Mouse (Mus musculus) layer of hippocampus, postnatal 36 days (tissue): ENCODE measurements around the gene Cyp2b19. TPM values are rescaled to one million over a fixed set of nuclear protein-coding genes. Genes with fewer than 3 reads are reported as not detected.

ENCODE experiments used
- total RNA-seq, 2 experiments: library from RNA; stranded (reverse); gene quantifications; 2 replicates each; pipeline ENCODE4 v1.2.3; 2021

Cyp2b19 gene
- total RNA-seq, 2 experiments from 2014 or later = not detected

Other genes starting within 250 kb of the Cyp2b19 start
- not detected for gene Nlrp9a, start 222.1 kb upstream of the Cyp2b19 start, total RNA-seq
- not detected for gene Vmn1r185, start 138.7 kb upstream of the Cyp2b19 start, total RNA-seq
- not detected for gene Cyp2b23, start 70.7 kb upstream of the Cyp2b19 start, total RNA-seq
- gene Cyp2g1, start 51.8 kb downstream of the Cyp2b19 start, total RNA-seq = not detected
- gene Cyp2a5, start 78.2 kb downstream of the Cyp2b19 start, total RNA-seq = not detected
- gene Cyp2a22, start 182.2 kb downstream of the Cyp2b19 start, total RNA-seq = not detected